Mouse (Mus musculus) gastrocnemius, postnatal 14 days (tissue): ENCODE results near the gene Zbtb41. TPM values are rescaled to one million over a fixed set of nuclear protein-coding genes. Genes with fewer than 3 reads are reported as not detected.

Experiments
- DNase-seq: peaks from one replicate; pipeline ENCODE4 v3.0.0; 2021; ENCODE audit warnings: mixed read lengths
- intact Hi-C: fragments of 180-260 bp; cut with DNase I; formaldehyde crosslinking; loops from one replicate; pipeline ENCODE4 v1.15.1; 2025; ENCODE audit warnings: low total_unique reads
- total RNA-seq, 2 experiments: library from RNA; stranded (reverse); gene quantifications; 2 replicates each; pipeline ENCODE4 v1.2.3; 2021

Zbtb41 gene
- total RNA-seq, 2 experiments from 2014 or later: 12.8 to 13.6 TPM

DNA sequence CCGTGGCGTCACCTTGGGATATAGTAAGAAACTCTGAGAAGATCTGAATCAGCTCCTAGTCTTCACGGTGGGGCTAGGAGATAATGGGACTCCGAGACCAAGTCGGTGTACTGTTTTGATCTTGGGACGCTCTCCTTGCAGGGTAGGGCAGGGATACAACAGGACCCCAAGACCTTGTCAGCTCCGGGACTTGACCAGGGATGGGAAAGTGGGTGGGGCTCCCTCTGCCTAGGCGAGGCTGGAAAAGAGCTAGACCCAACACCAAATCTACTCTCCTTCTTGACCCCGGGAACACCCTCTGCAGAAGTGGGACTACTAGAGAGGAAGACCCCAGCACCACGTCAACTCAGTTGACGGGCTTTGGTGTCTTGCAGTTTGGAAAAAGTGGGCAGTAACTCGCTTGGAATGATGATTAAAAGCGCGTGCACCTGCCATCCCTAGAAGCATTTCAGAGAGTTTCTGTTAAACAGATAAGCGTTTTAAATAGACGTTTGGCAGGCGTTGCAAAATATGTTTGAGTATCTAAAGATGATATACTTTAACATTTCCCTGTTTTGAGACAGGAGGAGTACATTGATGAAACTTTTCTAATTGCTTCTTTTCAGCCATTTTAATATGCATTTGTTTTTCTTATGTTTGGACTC, 33.3 kb downstream of the Zbtb41 start:
- intact Hi-C loops: no loop called here
- peak; percentile 8 for DNase-seq

DNA sequence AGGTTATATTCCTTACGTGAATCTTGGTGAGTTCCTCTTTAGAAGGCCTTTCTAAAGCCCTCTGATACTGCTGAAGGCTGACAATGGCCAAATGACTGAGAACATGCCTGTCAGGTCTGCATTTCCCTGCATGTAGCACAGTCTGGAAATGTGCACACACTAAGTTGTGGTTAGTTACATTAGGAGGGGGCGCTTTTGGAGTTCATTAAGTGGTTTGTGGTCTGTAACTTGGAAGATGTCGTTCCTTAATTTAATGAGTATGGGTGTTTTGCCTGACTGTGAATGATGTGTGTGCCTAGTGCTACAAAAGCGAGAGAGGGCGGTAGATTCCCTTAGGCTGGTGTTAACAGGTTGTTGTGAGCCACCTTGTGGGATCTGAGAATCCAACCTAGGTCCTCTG, 38.7 kb downstream of the Zbtb41 start:
- intact Hi-C loops: no loop called here

DNA sequence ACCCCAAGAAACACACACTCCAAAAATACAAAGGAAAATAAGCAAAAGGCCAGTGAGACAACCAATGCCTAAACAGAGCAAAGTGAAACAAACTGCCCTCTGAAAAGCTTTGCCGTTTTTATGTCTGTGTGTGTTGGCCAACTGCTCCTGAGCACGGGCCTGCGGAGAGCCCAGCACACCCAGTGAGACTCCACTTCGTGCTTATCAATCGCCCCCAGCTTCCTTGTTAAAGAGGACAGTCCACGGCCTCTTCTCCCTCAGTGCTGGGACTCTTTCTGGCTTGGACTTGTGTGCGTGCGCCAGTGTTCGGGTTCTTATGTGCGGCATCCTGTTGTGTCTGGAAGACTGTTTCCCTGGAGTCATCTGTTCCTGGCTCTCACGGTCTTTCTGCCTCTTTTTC, 43.8 kb downstream of the Zbtb41 start:
- intact Hi-C loops: no loop called here
- DNase-seq: no peak

More for the DNA sequence above, 38.7 kb downstream of the Zbtb41 start:
- DNase-seq: no peak

DNA sequence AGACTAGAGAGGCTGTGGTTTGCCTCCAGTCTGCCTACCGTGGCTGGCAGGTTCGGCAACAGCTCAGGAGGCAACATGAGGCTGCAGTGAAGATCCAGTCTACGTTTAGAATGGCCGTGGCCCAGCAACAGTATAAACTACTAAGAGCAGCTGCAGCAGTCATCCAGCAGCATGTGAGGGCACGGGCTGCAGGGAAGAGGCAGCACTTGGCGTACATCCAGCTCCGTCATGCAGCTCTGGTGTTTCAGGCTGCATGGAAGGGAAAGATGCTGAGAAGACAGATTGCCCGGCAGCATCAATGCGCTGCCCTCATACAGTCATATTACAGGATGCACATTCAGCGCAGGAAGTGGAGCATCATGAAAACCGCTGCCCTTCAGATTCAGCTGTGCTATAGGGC, 56.8 kb downstream of the Zbtb41 start:
- no peak for DNase-seq

DNA sequence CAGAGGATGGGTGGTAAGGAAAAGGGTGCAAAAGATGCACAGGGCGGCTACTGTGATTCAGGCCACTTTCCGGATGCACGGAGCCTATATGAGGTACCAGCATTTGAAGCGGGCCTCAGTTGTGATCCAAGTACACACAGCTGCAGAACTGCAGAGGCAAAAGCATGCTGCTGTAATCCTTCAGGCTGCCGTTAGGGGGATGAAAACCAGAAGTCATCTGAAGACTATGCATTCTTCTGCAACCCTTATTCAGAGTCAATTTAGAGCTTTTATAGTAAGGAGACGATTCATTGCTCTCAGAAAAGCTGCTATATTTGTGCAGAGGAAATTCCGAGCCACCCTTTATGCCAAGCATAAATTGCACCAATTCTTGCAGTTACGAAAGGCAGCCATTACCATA, 58.2 kb downstream of the Zbtb41 start:
- DNase-seq: no peak
- intact Hi-C loops: no loop called here

More for the DNA sequence above, 56.8 kb downstream of the Zbtb41 start:
- intact Hi-C loops: no loop called here

DNA sequence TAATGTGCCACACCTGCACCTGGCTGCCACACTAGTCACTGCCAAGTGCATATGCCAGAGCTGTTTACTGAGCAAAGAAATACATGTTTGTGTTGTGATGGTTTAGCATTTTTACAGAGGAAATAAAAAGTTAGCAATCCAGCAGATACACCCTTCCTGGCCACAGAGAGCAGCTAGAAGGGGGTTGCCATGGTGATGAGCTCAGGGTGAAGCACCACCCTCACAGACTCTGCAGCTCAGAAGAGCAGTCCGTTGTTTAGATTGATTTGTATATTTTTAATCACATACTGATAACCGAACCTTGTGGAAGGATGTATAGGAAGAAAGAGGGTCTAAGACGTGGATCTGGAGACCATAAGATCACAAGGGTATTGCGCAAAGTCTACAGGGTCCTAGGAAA, 59.1 kb downstream of the Zbtb41 start:
- intact Hi-C loops: no loop called here
- DNase-seq: no peak

DNA sequence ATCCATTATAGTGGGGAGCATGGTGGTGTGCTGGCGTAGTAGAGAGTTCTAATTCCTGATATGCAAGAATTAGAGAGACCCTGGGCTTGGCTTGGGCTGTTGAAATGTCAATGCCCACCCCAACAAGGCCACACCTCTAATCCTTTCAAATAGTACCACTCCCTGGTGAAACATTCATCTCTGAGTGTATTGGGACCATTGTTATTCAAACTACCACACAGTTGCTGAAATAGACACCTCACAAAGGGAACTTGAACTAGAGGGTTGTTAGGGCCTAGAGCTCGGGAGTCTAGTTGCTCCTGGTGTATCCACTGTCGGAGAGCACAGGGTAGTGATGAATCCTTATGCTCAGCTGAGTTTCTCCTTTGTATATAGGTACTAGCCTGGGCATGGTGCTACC, 72.5 kb downstream of the Zbtb41 start:
- no peak for DNase-seq

DNA sequence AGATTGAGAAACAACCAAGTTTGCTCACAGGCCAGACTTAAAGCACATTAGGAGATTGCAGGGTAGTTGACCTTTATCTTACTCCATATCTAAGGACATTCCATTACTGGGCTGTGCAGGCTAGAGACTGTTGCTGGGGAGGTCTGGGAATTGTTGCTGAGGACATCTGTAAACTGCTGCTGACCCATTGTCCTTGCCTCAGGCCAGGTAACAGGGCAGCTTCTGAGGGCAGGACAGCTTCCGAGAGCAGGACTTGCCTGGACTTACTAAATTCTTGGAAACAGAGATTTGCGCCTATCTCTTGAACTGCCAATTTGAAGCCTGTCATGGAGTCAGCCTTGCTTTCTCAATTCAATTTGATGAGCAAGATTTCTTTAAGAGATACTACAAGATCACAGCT, 73.3 kb downstream of the Zbtb41 start:
- intact Hi-C loops: no loop called here
- no peak for DNase-seq

More for the DNA sequence above, 72.5 kb downstream of the Zbtb41 start:
- intact Hi-C loops: no loop called here

DNA sequence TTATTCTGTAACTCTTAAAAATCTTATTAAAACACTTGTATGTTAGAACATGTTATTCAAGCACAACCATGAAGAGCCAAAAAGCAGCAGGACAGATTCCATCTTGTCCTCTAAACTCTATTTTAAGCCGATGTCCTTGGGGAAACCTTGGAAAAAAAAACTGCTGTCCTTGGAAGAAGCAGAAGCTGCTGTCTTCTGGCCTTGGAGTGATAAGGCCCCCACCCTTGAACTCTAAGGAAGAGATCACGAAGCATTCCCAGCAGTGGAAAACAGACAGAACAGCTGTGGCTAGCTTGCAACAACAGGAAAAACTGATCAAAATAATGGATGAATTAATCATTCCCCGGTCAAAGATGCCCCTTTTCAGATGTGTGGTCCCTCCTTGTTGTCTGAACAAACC, 74.1 kb downstream of the Zbtb41 start:
- intact Hi-C loops: no loop called here
- DNase-seq: no peak

DNA sequence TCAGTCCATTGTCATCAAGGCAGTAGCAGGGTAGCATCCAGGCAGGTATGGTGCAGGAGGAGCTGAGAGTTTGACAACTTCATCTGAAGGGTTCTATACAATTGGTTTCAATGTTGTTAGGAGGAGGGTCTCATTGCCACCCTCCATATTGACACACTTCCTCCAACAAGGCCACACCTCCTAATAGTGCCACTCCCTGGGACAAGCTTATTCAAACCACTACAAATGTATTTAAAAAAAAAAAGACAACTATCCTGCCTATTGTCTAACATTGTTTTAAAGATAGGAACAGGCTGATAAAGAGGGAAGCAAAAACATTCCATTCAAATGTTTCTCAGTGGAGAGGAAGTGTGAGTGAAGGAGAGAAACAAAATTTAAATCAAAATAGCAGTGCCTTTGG, 77.7 kb downstream of the Zbtb41 start:
- no peak for DNase-seq

DNA sequence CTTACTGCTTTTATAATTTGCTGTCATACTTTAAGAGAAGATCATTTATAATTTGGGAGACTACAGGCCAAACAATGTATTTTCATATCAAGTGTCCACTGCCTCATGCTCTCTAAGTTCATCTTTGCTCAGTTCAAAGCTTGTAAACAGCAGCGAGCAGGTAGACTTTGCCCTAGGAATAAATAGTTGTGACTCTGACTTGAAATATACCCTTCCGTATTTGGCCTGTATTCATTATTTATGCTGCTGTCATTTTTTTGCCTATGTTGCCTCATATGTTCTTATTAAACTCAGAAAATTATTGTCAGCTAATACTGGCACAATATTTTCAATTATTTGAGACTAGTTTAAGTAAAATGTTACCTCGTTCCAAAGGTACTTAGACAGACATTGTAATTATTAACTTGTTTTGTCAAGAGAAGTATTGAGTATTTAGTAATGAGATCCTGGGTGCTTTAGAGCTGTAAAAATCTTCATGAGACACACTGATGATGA, 79.2 kb downstream of the Zbtb41 start, which contains the start of gene F13b:
Gene F13b, plus strand, starts transcription at position 445 of the 495 bp plus-strand sequence.
- no peak for DNase-seq
- intact Hi-C loops: no loop called here

More for the DNA sequence above, 77.7 kb downstream of the Zbtb41 start:
- intact Hi-C loops: no loop called here

Other genes with a start within 250 kb of the Zbtb41 start
- gene Crb1, start 45.2 kb upstream of the Zbtb41 start, total RNA-seq: not detected
- gene Aspm, start 32.5 kb downstream of the Zbtb41 start, total RNA-seq: 1 to 10 TPM; 2.5 to 2.7 TPM
- gene F13b, start 79.4 kb downstream of the Zbtb41 start, total RNA-seq: not detected
- gene Cfhr1, start 138.0 kb downstream of the Zbtb41 start, total RNA-seq: not detected